32 mouse cellular contexts compared by ENCODE assay signal in the genomic region with DNA sequence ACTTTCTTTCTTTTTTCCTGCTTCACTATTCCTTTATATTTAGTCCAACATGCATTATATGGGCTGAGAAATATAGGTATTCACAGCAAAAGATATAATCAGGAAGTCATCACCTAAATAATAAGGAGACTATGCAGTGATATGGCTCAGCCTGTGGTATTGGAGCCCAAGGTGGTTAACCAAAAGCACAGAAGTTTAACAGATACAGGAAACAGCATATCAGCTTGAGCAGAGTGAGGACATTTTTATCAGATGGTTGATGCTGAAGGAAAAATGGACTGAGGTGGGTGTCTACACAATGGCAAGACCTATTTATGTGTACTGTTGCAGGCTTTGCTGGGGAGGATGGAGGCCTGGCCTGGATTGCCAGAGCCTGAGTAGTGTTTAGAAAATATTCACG. TPM values are rescaled to one million over a fixed set of nuclear protein-coding genes. Genes with fewer than 3 reads are reported as not detected.
"Had no signal": no experiment of that assay in that cellular context is flagged by ENCODE, and none has a peak within 500 bp of the region (broad histone marks: within the 10 kb centered on the region; RNA-seq: fewer than 3 reads in every experiment).

No protein-coding gene starts in this region.

- H3K4me3 ChIP-seq: gastrocnemius, adult 2 months; heart, adult 2 months; heart, embryonic 13.5 days; heart, embryonic 15.5 days; hindbrain, embryonic 13.5 days; hindbrain, embryonic 15.5 days; intestine, embryonic 15.5 days; layer of hippocampus, adult 2 months; left cerebral cortex, adult 2 months; limb, embryonic 10.5 days; limb, embryonic 12.5 days; liver, embryonic 13.5 days had no signal

- H3K36me3 ChIP-seq: heart, embryonic 13.5 days; heart, embryonic 15.5 days; hindbrain, embryonic 13.5 days; hindbrain, embryonic 15.5 days; intestine, embryonic 15.5 days; limb, embryonic 10.5 days; limb, embryonic 12.5 days; liver, embryonic 13.5 days had no signal

- H3K27me3 ChIP-seq: heart, embryonic 13.5 days; heart, embryonic 15.5 days; hindbrain, embryonic 13.5 days; hindbrain, embryonic 15.5 days; intestine, embryonic 15.5 days; limb, embryonic 12.5 days; liver, embryonic 13.5 days had no signal

- H3K9me3 ChIP-seq: heart, embryonic 13.5 days; heart, embryonic 15.5 days; hindbrain, embryonic 13.5 days; hindbrain, embryonic 15.5 days; intestine, embryonic 15.5 days; limb, embryonic 10.5 days; limb, embryonic 12.5 days; liver, embryonic 13.5 days had no signal

- DNase-seq: gastrocnemius, adult 2 months; gastrocnemius, postnatal 10 days; gastrocnemius, postnatal 25 days; heart, adult 11 months; heart, adult 2 months; heart, postnatal 14 days; heart, postnatal 36 days; kidney, adult 18-20 months; kidney, adult 8-10 months; kidney, postnatal 10 days; kidney, postnatal 25 days; kidney, postnatal 4 days; liver; liver, embryonic 13.5 days had no signal

- H3K4me1 ChIP-seq: heart, embryonic 13.5 days; heart, embryonic 15.5 days; hindbrain, embryonic 13.5 days; hindbrain, embryonic 15.5 days; intestine, embryonic 15.5 days; limb, embryonic 10.5 days; limb, embryonic 12.5 days; liver, embryonic 13.5 days had no signal

- H3K4me2 ChIP-seq: heart, embryonic 11.5 days; heart, embryonic 13.5 days; heart, embryonic 15.5 days; hindbrain, embryonic 13.5 days; hindbrain, embryonic 15.5 days; intestine, embryonic 15.5 days; limb, embryonic 12.5 days; liver, embryonic 11.5 days; liver, embryonic 13.5 days had no signal

- H3K9ac ChIP-seq: heart, embryonic 13.5 days; heart, embryonic 15.5 days; hindbrain, embryonic 13.5 days; hindbrain, embryonic 15.5 days; intestine, embryonic 15.5 days; limb, embryonic 12.5 days; liver, embryonic 13.5 days had no signal

- H3K27ac ChIP-seq: gastrocnemius, adult 2 months; heart, adult 2 months; heart, embryonic 13.5 days; heart, embryonic 15.5 days; hindbrain, embryonic 13.5 days; hindbrain, embryonic 15.5 days; hindbrain, postnatal 0 days; intestine, embryonic 15.5 days; layer of hippocampus, adult 2 months; left cerebral cortex, adult 2 months; limb, embryonic 10.5 days; limb, embryonic 12.5 days; liver, embryonic 13.5 days had no signal

- ATAC-seq: hindbrain, postnatal 0 days; inflammation-experienced regulatory T-cells, adult 6 months; intestine, embryonic 15.5 days; intestine, postnatal 0 days had no signal

RNA-seq across cellular contexts. Expression of a gene that starts 58.4 kb away (rescaled TPM):
- total RNA-seq: hematopoietic stem cell, adult 5-6 weeks; layer of hippocampus, adult 2 months; layer of hippocampus, postnatal 10 days; layer of hippocampus, postnatal 25 days; left cerebral cortex, postnatal 36 days had no signal
